Mouse (Mus musculus) liver, embryonic 15.5 days (tissue): ENCODE measurements around the gene Slc7a11. TPM values are rescaled to one million over a fixed set of nuclear protein-coding genes. Genes with fewer than 3 reads are reported as not detected.
"Not testable (repeated sequence)": the region's sequence is repeated elsewhere in the genome, so short reads cannot be mapped to it uniquely, and the experiment has no call there.

Experiments used
- ATAC-seq: fragments of 200-750 bp; cut with Nextera tagmentation; 2 replicates; pipeline ENCODE4 v1.8.0; 2017; ENCODE audit warnings: moderate number of reproducible peaks, mild to moderate bottlenecking, moderate library complexity; ENCODE audit not compliant: insufficient read depth
- H3K27ac ChIP-seq: fragments of 300-500 bp; sonication (generic); replicated peaks from 2 replicates; pipeline ENCODE4 v1.5.1; 2015; ENCODE audit warnings: mild to moderate bottlenecking, inconsistent platforms
- H3K27me3 ChIP-seq: fragments of 300-500 bp; sonication (generic); 2 replicates; pipeline ENCODE4 v1.6.1; 2015; ENCODE audit warnings: mild to moderate bottlenecking, inconsistent platforms
- H3K36me3 ChIP-seq: fragments of 300-500 bp; sonication (generic); replicated peaks from 2 replicates; pipeline ENCODE4 v1.6.1; 2015; ENCODE audit warnings: moderate library complexity, mild to moderate bottlenecking, inconsistent platforms
- H3K4me1 ChIP-seq: fragments of 300-500 bp; sonication (generic); replicated peaks from 2 replicates; pipeline ENCODE4 v1.6.1; 2015; ENCODE audit warnings: inconsistent platforms
- H3K4me2 ChIP-seq: fragments of 300-500 bp; sonication (generic); 2 replicates; pipeline ENCODE4 v1.6.1; 2015; ENCODE audit warnings: moderate library complexity, mild to moderate bottlenecking, inconsistent platforms
- H3K4me3 ChIP-seq: fragments of 300-500 bp; sonication (generic); replicated peaks from 2 replicates; pipeline ENCODE4 v1.5.1; 2015; ENCODE audit warnings: mild to moderate bottlenecking, inconsistent platforms
- H3K9ac ChIP-seq: fragments of 300-500 bp; sonication (generic); 2 replicates; pipeline ENCODE4 v1.6.1; 2015; ENCODE audit warnings: moderate library complexity, mild to moderate bottlenecking, inconsistent platforms
- H3K9me3 ChIP-seq: fragments of 300-500 bp; sonication (generic); replicated peaks from 2 replicates; pipeline ENCODE4 v1.6.1; 2016; ENCODE audit warnings: inconsistent platforms
- WGBS: fragments of 180-500 bp; shearing (Covaris S2); methylation state at CpG from one replicate; pipeline ENCODE4 v1.1.7; 2015; ENCODE audit warnings: mixed read lengths; ENCODE audit not compliant: insufficient replicate concordance; 5-methylcytosine and 5-hydroxymethylcytosine counted together
- polyA plus RNA-seq: library from polyadenylated mRNA; unstranded; fragments of >200 nt; fragmentation: Nextera tagmentation; extraction: Ambion mirVana; gene quantifications from 2 replicates; pipeline ENCODE4 v1.2.1, GENCODE M21; 2015

The Slc7a11 gene
- polyA plus RNA-seq, 1 experiment from 2014 or later = 0.13 TPM

DNA sequence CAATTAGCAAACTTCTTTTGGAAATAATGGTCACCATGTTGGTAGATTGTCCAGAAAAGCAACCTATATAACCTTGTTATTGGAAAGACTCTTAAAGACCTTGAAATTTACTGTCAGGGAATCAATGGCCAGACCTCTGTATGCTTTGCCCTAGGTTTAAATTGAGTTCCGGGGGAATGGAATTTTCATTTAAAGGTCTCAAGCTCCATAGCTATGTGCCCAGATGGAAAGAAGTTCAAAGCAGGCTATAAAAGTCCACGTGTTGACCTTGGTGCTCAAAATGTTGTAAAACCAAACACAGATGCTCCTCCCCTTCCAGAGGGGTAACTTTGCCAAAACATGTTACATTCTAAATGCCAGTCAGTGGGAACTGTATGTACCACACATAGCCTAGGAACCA, 3.0 kb downstream of the Slc7a11 start:
- H3K9ac ChIP-seq = no peak overlapping the region
- no peak for ATAC-seq
- no peak overlapping the region for H3K4me3 ChIP-seq
- H3K36me3 ChIP-seq = no peaks in the 10 kb centered on the region
- H3K4me2 ChIP-seq = no peak overlapping the region
- H3K27me3 ChIP-seq = no peaks in the 10 kb centered on the region
- no peaks in the 10 kb centered on the region for H3K9me3 ChIP-seq
- no peaks in the 10 kb centered on the region; the same call in 1 of the 2 replicates for H3K4me1 ChIP-seq
- H3K27ac ChIP-seq = no peak overlapping the region
- 61% methylated on average over 2 of the region's 2 CpGs for WGBS

- no peaks in the 10 kb centered on the region; the same call in 1 of the 2 replicates for H3K4me1 ChIP-seq
- H3K27me3 ChIP-seq = no peaks in the 10 kb centered on the region
- no peaks in the 10 kb centered on the region for H3K36me3 ChIP-seq
- WGBS = 62% methylated on average over 5 of the region's 5 CpGs
- H3K9ac ChIP-seq = no peak overlapping the region
- H3K4me2 ChIP-seq = no peak overlapping the region
- no peaks in the 10 kb centered on the region for H3K9me3 ChIP-seq
- H3K27ac ChIP-seq = no peak overlapping the region
- H3K4me3 ChIP-seq = no peak overlapping the region
- no peak for ATAC-seq
These were observed 4.0 kb downstream of the Slc7a11 start for GRCm38 (mm10) chr3:50439429-50439828.

DNA sequence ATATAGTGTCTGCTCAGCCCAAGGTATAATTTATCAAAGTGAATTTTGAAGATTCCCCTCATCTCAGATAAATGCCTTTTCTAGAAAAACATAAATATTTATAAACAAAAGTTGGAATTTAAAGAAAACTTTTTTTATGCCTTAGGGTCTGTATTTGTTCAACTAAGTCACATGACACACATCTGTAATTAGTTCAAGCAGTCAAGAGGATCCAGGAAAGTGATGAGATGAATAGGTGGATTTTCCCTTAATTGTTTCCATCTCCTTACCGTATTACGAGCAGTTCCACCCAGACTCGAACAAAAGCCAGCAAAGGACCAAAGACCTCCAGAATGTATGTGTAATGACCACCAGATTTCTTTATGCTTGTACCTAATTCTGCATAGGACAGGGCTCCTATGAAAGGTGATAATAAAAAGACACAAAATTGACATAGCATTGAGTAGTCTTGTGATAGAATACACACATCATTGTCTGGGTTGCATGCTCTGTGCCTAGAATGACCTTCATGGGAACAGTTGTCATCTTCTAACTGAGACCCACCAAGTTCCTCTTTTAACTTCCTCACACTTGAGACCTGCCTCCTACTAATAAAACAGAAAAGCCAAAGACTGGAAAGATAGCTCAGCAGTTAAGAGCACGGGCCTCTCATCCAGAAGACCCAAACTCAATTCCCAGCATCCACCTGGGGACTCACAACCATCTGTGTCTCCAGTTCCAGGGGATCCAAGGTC, 4.7 kb downstream of the Slc7a11 start:
- Histone ChIP-seq H3K36me3 (no peaks in the 10 kb centered on the region), H3K4me1 (no peaks in the 10 kb centered on the region; the same call in 1 of the 2 replicates), H3K4me2 (no peak overlapping the region), H3K9ac (no peak overlapping the region), H3K27me3 (no peaks in the 10 kb centered on the region), H3K4me3 (no peak overlapping the region), H3K27ac (no peak overlapping the region), H3K9me3 (no peaks in the 10 kb centered on the region)
- WGBS = 47% methylated on average over 4 of the region's 4 CpGs
- no peak for ATAC-seq

GRCm38 (mm10) chr3:50438081-50438480, 5.3 kb downstream of the Slc7a11 start:
- H3K4me3 ChIP-seq = not testable (repeated sequence)
- WGBS = 30% methylated on average over 2 of the region's 2 CpGs

GRCm38 (mm10) chr3:50436409-50436808, 7.0 kb downstream of the Slc7a11 start:
- not testable (repeated sequence) for H3K9me3 ChIP-seq, ATAC-seq, H3K4me1 ChIP-seq, H3K9ac ChIP-seq, H3K4me3 ChIP-seq, H3K36me3 ChIP-seq, H3K4me2 ChIP-seq, H3K27me3 ChIP-seq, H3K27ac ChIP-seq
- WGBS = 58% methylated on average over 2 of the region's 2 CpGs

More at GRCm38 (mm10) chr3:50438081-50438480, 5.3 kb downstream of the Slc7a11 start:
- H3K9me3 ChIP-seq, H3K36me3 ChIP-seq, H3K9ac ChIP-seq, H3K4me2 ChIP-seq, H3K27me3 ChIP-seq, H3K4me1 ChIP-seq, H3K27ac ChIP-seq, ATAC-seq: not testable (repeated sequence)

GRCm38 (mm10) chr3:50433831-50434230, 9.6 kb downstream of the Slc7a11 start:
- no peaks in the 10 kb centered on the region for H3K4me1 ChIP-seq
- 47% methylated on average over 4 of the region's 4 CpGs for WGBS
- no peak overlapping the region for H3K9ac ChIP-seq
- no peak overlapping the region for H3K4me3 ChIP-seq
- H3K27me3 ChIP-seq = no peaks in the 10 kb centered on the region
- no peak overlapping the region for H3K27ac ChIP-seq
- no peak for ATAC-seq
- H3K4me2 ChIP-seq = no peak overlapping the region
- H3K36me3 ChIP-seq = no peaks in the 10 kb centered on the region
- no peaks in the 10 kb centered on the region for H3K9me3 ChIP-seq

- Histone ChIP-seq H3K27ac (no peak overlapping the region), H3K36me3 (no peaks in the 10 kb centered on the region), H3K9ac (no peak overlapping the region), H3K27me3 (no peaks in the 10 kb centered on the region), H3K4me3 (no peak overlapping the region), H3K4me2 (no peak overlapping the region), H3K4me1 (no peaks in the 10 kb centered on the region), H3K9me3 (no peaks in the 10 kb centered on the region)
- whole genome bisulfite sequencing = 65% methylated on average over 8 of the region's 8 CpGs
- no peak for ATAC-seq
These were observed 12.6 kb downstream of the Slc7a11 start for GRCm38 (mm10) chr3:50430811-50431210.

- no peaks in the 10 kb centered on the region for H3K9me3 ChIP-seq
- H3K4me1 ChIP-seq = no peaks in the 10 kb centered on the region
- H3K27me3 ChIP-seq = no peaks in the 10 kb centered on the region
- H3K36me3 ChIP-seq = no peaks in the 10 kb centered on the region
- H3K4me3 ChIP-seq = no peak overlapping the region
- H3K9ac ChIP-seq = no peak overlapping the region
- H3K4me2 ChIP-seq = no peak overlapping the region
- H3K27ac ChIP-seq = no peak overlapping the region
- ATAC-seq = no peak
- WGBS = 47% methylated on average over 8 of the region's 8 CpGs
These were observed 21.7 kb downstream of the Slc7a11 start for GRCm38 (mm10) chr3:50421480-50422277.

- no peak overlapping the region for H3K9ac ChIP-seq
- no peak overlapping the region for H3K4me3 ChIP-seq
- no peaks in the 10 kb centered on the region for H3K36me3 ChIP-seq
- ATAC-seq = no peak
- no peaks in the 10 kb centered on the region for H3K27me3 ChIP-seq
- no peaks in the 10 kb centered on the region for H3K9me3 ChIP-seq
- no peak overlapping the region for H3K4me2 ChIP-seq
- no peaks in the 10 kb centered on the region for H3K4me1 ChIP-seq
- H3K27ac ChIP-seq = no peak overlapping the region
- WGBS = 55% methylated on average over 3 of the region's 3 CpGs
These were observed 24.3 kb downstream of the Slc7a11 start for GRCm38 (mm10) chr3:50419161-50419560.

GRCm38 (mm10) chr3:50406771-50407170, 36.6 kb downstream of the Slc7a11 start:
- no peak for ATAC-seq
- WGBS = 32% methylated on average over 2 of the region's 2 CpGs

GRCm38 (mm10) chr3:50405915-50406314, 37.5 kb downstream of the Slc7a11 start:
- no peak overlapping the region for H3K27ac ChIP-seq
- H3K4me3 ChIP-seq = no peak overlapping the region
- no peak overlapping the region for H3K4me2 ChIP-seq
- H3K4me1 ChIP-seq = no peaks in the 10 kb centered on the region
- H3K27me3 ChIP-seq = no peaks in the 10 kb centered on the region
- WGBS = 35% methylated on average over 3 of the region's 3 CpGs
- no peaks in the 10 kb centered on the region for H3K36me3 ChIP-seq
- H3K9me3 ChIP-seq = no peaks in the 10 kb centered on the region
- no peak for ATAC-seq
- H3K9ac ChIP-seq = no peak overlapping the region

More at GRCm38 (mm10) chr3:50406771-50407170, 36.6 kb downstream of the Slc7a11 start:
- H3K27me3 ChIP-seq = no peaks in the 10 kb centered on the region
- H3K36me3 ChIP-seq = no peaks in the 10 kb centered on the region
- no peak overlapping the region for H3K9ac ChIP-seq
- H3K4me3 ChIP-seq = no peak overlapping the region
- H3K9me3 ChIP-seq = no peaks in the 10 kb centered on the region
- H3K27ac ChIP-seq = no peak overlapping the region
- H3K4me2 ChIP-seq = no peak overlapping the region
- no peaks in the 10 kb centered on the region for H3K4me1 ChIP-seq
